Mouse (Mus musculus): ENCODE data around the gene Padi1. TPM values are rescaled to one million over a fixed set of nuclear protein-coding genes. Genes with fewer than 3 reads are reported as not detected.
A peak's percentile ranks its signal among the peaks of the same experiment; 100 is the strongest.

The Padi1 gene
- polyA plus RNA-seq, 2 experiments from 2014 or later, result 0.61 to 0.63 TPM

- no peak for ATAC-seq
These were observed 65.7 kb downstream of the Padi1 start for GRCm38 (mm10) chr4:140779803-140780397.

- ATAC-seq, result peak; percentile 34
These were observed 69.0 kb downstream of the Padi1 start for GRCm38 (mm10) chr4:140776623-140777022.

DNA sequence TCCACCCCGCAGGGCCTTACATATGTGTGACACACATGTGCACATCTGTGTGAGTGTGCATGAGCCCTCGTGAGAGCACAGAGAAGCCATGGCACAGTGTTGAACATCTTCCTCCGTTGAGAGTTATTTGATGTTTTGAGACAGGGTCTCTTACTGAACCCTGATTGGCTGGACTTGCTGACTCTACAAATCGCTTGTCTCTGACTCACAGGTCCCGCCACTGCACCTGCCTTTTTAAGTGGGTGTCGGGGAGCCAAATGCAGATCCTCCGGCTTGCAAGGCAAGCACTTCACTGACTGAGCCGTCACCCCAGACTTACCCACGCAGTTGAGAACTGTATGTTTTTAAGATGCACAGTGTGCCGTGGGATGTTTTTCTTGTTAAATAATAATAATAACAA lies 69.7 kb downstream of the Padi1 start:
- no peak for ATAC-seq

GRCm38 (mm10) chr4:140774893-140775292 lies 70.7 kb downstream of the Padi1 start:
- no peak for ATAC-seq

GRCm38 (mm10) chr4:140774025-140774800 lies 71.4 kb downstream of the Padi1 start, which contains the start of gene Padi4:
TSS of gene Padi4 (minus strand) at chr4:140774236.
- ATAC-seq, result no peak

DNA sequence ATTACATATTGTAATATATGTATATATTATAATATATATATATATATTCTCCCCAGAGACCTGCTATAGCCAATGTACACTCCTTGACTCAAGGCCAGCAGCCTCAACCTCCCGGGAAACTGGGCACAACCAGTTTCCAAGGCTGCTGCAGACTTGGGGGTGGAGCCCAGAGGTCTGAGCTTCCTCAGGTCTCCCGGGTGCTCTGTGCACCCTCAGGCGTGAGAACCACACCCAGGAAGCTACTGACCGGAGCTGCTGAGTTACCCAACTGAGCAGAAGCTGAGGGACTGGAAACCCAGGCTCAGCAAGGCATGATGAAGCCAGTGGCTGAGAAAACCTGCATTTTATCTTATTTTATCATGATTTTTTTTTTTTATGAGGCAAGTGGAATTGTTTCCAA lies 74.5 kb downstream of the Padi1 start:
- no peak for ATAC-seq

GRCm38 (mm10) chr4:140770433-140770832 lies 75.1 kb downstream of the Padi1 start:
- no peak for ATAC-seq

DNA sequence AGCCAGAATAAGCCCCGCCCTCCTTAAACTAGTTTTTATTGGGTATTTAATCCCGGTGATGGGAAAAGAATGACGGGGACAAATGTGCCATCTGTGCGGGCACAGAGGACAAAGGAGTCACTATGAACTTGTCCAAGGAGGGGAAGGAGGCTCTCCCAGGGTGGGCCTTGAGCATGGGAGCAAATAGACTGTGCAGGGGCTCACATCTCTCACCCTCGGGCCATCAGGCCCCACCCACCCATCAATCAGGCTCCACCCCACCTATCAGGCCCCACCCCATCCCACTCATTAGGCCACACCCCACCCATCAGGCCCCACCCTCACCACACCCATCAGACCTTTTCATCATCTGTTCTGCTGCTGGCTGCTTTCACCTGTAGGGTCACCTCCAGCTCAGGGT lies 76.6 kb downstream of the Padi1 start:
- no peak for ATAC-seq

DNA sequence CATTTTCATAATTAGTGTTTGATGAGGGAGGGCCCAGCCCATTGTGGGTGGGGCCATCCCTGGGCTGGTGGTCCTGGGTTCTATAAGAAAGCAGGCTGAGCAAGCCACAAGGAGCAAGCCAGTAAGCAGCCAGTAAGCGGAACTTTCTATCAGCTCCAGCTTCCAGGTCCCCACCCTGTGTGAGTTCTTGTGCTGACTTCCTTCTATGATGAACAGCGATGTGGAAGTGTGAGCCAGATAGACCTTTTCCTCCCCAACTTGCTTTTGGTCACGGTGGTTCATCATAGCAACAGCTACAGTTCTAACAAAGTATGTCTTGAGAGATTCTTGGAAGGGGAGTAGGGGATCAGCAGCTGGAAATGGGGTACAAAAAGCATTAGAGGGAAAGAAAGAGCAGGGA lies 79.6 kb downstream of the Padi1 start:
- no peak for ATAC-seq

GRCm38 (mm10) chr4:140763158-140763557 lies 82.4 kb downstream of the Padi1 start:
- no peak for ATAC-seq

Other genes starting within 250 kb of the Padi1 start
- gene Arhgef10l, start 179.8 kb downstream of the Padi1 start, polyA plus RNA-seq (2017; shearing (Covaris generic)), result under 1 TPM in 1 of 2 experiments, not detected in 1; 0.16 TPM
- 10 to 100 TPM; 18.7 to 20.4 TPM for gene Rcc2, start 145.2 kb downstream of the Padi1 start, polyA plus RNA-seq (2017; shearing (Covaris generic))
- not detected for gene Padi6, start 103.1 kb downstream of the Padi1 start, polyA plus RNA-seq (2017; shearing (Covaris generic))
- gene Padi4, start 71.5 kb downstream of the Padi1 start, polyA plus RNA-seq (2017; shearing (Covaris generic)), result under 1 TPM; 0.30 to 0.85 TPM
- under 1 TPM; 0.15 to 0.32 TPM for gene Padi3, start 35.1 kb downstream of the Padi1 start, polyA plus RNA-seq (2017; shearing (Covaris generic))
- gene Padi2, start 60.6 kb upstream of the Padi1 start, polyA plus RNA-seq (2017; shearing (Covaris generic)), result 10 to 100 TPM; 11.4 to 13.8 TPM
- 100 to 1,000 TPM; 250 to 293 TPM for gene Sdhb, start 115.4 kb upstream of the Padi1 start, polyA plus RNA-seq (2017; shearing (Covaris generic))
- 1 to 10 TPM; 4.0 to 5.9 TPM for gene Atp13a2, start 141.1 kb upstream of the Padi1 start, polyA plus RNA-seq (2017; shearing (Covaris generic))
- not detected for gene Mfap2, start 164.6 kb upstream of the Padi1 start, polyA plus RNA-seq (2017; shearing (Covaris generic))
- 1 to 10 TPM in 1 of 2 experiments, not detected in 1; 1.4 TPM for gene Crocc, start 214.8 kb upstream of the Padi1 start, polyA plus RNA-seq (2017; shearing (Covaris generic))
- 100 to 1,000 TPM in 1 of 2 experiments, 10 to 100 TPM in 1; 83.0 to 153 TPM for gene Necap2, start 232.6 kb upstream of the Padi1 start, polyA plus RNA-seq (2017; shearing (Covaris generic))
- gene Spata21, start 242.6 kb upstream of the Padi1 start, polyA plus RNA-seq (2017; shearing (Covaris generic)), result 1 to 10 TPM; 1.0 to 1.2 TPM

Measured in CD4-positive, CD25-positive, alpha-beta regulatory T cell, adult 4 months (primary cell).